Mouse (Mus musculus) layer of hippocampus, adult 18-20 months (tissue): Measurements from ENCODE around the gene Gm20929. TPM values are rescaled to one million over a fixed set of nuclear protein-coding genes. Genes with fewer than 3 reads are reported as not detected.
"Not testable (repeated sequence)": the region's sequence is repeated elsewhere in the genome, so short reads cannot be mapped to it uniquely, and the experiment has no call there.

Experiments
- DNase-seq, 2 experiments: peaks; one replicate each; pipeline ENCODE4 v3.0.0; 2022; ENCODE audit warnings: low spot score in 2 of 2
- long read RNA-seq: library from polyadenylated mRNA; stranded (forward); transcript quantifications from one replicate; pipeline ENCODE4 v2.0.0, GENCODE M21; 2021
- total RNA-seq, 2 experiments: library from RNA; stranded (reverse); gene quantifications; 2 replicates each; pipeline ENCODE4 v1.2.3; 2021

The Gm20929 gene
- not detected for total RNA-seq
- long read RNA-seq, result 0 reads

DNA sequence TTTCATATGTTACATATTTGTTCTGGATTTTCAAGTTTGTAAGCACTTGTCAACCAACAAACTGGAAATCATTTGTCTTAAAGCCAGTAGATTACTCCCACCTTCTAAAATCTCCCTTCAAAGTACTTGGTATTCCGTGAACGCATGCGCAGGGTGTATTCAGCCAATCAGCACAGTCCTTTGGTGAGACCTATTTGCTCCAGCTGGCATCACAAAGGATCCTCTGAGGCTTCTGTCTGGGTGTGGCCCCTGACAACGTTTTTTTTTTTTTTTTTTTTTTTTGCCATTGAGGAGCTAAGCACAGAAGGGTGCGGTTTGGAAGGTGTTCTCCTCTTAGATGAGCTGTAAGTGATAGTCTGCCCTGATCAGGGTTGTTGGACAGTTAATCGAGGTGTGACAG lies at the start of gene Gm20929:
Gene Gm20929, plus strand, starts transcription at position 301 of the 400 bp plus-strand sequence.
- DNase-seq, result not testable (repeated sequence)
